Mouse (Mus musculus) layer of hippocampus, postnatal 10 days (tissue): ENCODE measurements at regions not wholly inside any gene's neighbourhood (a gene's known extent, or its start where the extent isn't known, plus 50 kb on each side); places are given as distances from the start of the nearest gene placed in this dataset.

Experiments used
- DNase-seq, 2 experiments: peaks; one replicate each; pipeline ENCODE4 v3.0.0; 2021; ENCODE audit warnings: low spot score in 2 of 2

GRCm38 (mm10) chr11:38886466-38886865, 1650.7 kb upstream of the Tenm2 start:
- DNase-seq, result no peak

GRCm38 (mm10) chr11:38861622-38862345, 1626.0 kb upstream of the Tenm2 start:
- peak; percentile 12 to 32 for DNase-seq

GRCm38 (mm10) chr11:38856645-38857044, 1620.9 kb upstream of the Tenm2 start:
- no peak for DNase-seq

- DNase-seq, result no peak
Measured at GRCm38 (mm10) chr11:38829148-38829547, 1593.4 kb upstream of the Tenm2 start.

GRCm38 (mm10) chr11:38828375-38828774, 1592.6 kb upstream of the Tenm2 start:
- DNase-seq, result no peak

- DNase-seq, result no peak
Measured at GRCm38 (mm10) chr11:38825172-38825753, 1589.5 kb upstream of the Tenm2 start.

GRCm38 (mm10) chr11:38818141-38818540, 1582.4 kb upstream of the Tenm2 start:
- no peak for DNase-seq

- no peak for DNase-seq
Measured at GRCm38 (mm10) chr11:38783548-38783947, 1547.8 kb upstream of the Tenm2 start.

- no peak for DNase-seq
Measured at GRCm38 (mm10) chr11:38779585-38779984, 1543.8 kb upstream of the Tenm2 start.

GRCm38 (mm10) chr11:38762241-38762640, 1526.5 kb upstream of the Tenm2 start:
- DNase-seq, result no peak

GRCm38 (mm10) chr11:38747549-38747948, 1511.8 kb upstream of the Tenm2 start:
- DNase-seq, result peak; percentile 30 to 32

- no peak for DNase-seq
Measured at GRCm38 (mm10) chr11:38729101-38729500, 1493.3 kb upstream of the Tenm2 start.

GRCm38 (mm10) chr11:38715697-38716096, 1479.9 kb upstream of the Tenm2 start:
- DNase-seq, result no peak

- no peak for DNase-seq
Measured at GRCm38 (mm10) chr11:38681264-38681663, 1445.5 kb upstream of the Tenm2 start.

- DNase-seq, result no peak
Measured at GRCm38 (mm10) chr11:38673367-38674056, 1437.7 kb upstream of the Tenm2 start.
